In the genomic region with DNA sequence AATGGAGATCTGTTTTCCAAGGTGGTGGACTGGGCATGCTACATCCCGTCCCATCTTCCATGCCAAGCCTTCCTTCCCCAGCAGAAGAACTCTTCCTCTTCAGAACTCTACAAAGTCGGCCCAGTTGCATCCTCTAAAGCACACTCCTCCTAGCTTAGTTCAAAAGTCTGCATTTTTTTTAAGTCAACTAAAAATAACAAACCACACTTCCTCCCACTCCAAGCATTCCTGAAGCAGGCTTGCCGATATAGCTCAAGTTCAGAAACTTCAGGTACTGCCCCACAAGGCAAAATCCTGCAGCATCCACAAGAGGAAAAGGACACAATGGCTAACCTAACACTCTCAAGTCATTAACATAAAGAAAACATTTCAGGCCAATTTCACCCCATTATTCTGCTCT, we compare ENCODE assay signal across 21 mouse cellular contexts. TPM values are rescaled to one million over a fixed set of nuclear protein-coding genes. Genes with fewer than 3 reads are reported as not detected.
A peak's percentile ranks its signal among the peaks of the same experiment; 100 is the strongest.
DNase-seq lines count a peak whose midpoint lies in the region; ATAC-seq and TF ChIP-seq lines count a peak whose summit lies in the region.
"Had no signal": no experiment of that assay in that cellular context is flagged by ENCODE, and none has a peak within 500 bp of the region (broad histone marks: within the 10 kb centered on the region; RNA-seq: fewer than 3 reads in every experiment).

No protein-coding gene starts in this region.

- no peak overlapping the region for H3K4me2 ChIP-seq in hindbrain, embryonic 14.5 days (replicated peaks)
- no peak overlapping the region for H3K4me2 ChIP-seq in hindbrain, embryonic 13.5 days
- peak overlapping the region; percentile 2; the same call in 1 of the 2 replicates for H3K4me2 ChIP-seq in lung, embryonic 15.5 days
- H3K4me2 ChIP-seq in neural tube, embryonic 15.5 days = no peak overlapping the region
- H3K4me2 ChIP-seq in stomach, postnatal 0 days (replicated peaks; ENCODE audit: low read depth) = no peak overlapping the region
- H3K4me2 ChIP-seq: forebrain, embryonic 13.5 days; intestine, embryonic 15.5 days; limb, embryonic 15.5 days; liver, embryonic 15.5 days; midbrain, embryonic 11.5 days had no signal

- no peak overlapping the region for H3K4me3 ChIP-seq in gastrocnemius, adult 2 months
- no peak overlapping the region for H3K4me3 ChIP-seq in hindbrain, embryonic 14.5 days (replicated peaks; ENCODE audit: low read length)
- H3K4me3 ChIP-seq in hindbrain, embryonic 13.5 days = no peak overlapping the region
- H3K4me3 ChIP-seq in lung, embryonic 15.5 days = no peak overlapping the region
- H3K4me3 ChIP-seq in neural tube, embryonic 15.5 days (replicated peaks) = no peak overlapping the region
- H3K4me3 ChIP-seq in stomach, postnatal 0 days (ENCODE audit: low read depth, low read length) = no peak overlapping the region
- H3K4me3 ChIP-seq: forebrain, embryonic 13.5 days; intestine, embryonic 15.5 days; limb, embryonic 15.5 days; liver, embryonic 15.5 days had no signal

- no peak for ATAC-seq in hindbrain, embryonic 14.5 days (ENCODE audit: low FRiP score)
- no peak for ATAC-seq in hindbrain, embryonic 13.5 days (ENCODE audit: low FRiP score)
- ATAC-seq in lung, embryonic 15.5 days (ENCODE audit: borderline replicate concordance, extremely low read depth, low FRiP score, low TSS enrichment) = no peak
- ATAC-seq in neural tube, embryonic 15.5 days (ENCODE audit: low FRiP score) = no peak
- no peak for ATAC-seq in stomach, postnatal 0 days (ENCODE audit: low FRiP score, low TSS enrichment)
- ATAC-seq: CD4-positive, CD25-positive, alpha-beta regulatory T cell, adult 4 months; forebrain, embryonic 13.5 days; hindbrain, embryonic 16.5 days; intestine, embryonic 15.5 days had no signal

- H3K4me1 ChIP-seq in hindbrain, embryonic 14.5 days (replicated peaks; ENCODE audit: control insufficient read depth, insufficient read depth, low read length) = peaks cover 51% of the 10 kb centered on the region
- peaks cover 79% of the 10 kb centered on the region for H3K4me1 ChIP-seq in hindbrain, embryonic 13.5 days (replicated peaks)
- H3K4me1 ChIP-seq in lung, embryonic 15.5 days = peaks cover 79% of the 10 kb centered on the region
- peaks cover 75% of the 10 kb centered on the region for H3K4me1 ChIP-seq in neural tube, embryonic 15.5 days
- no peaks in the 10 kb centered on the region for H3K4me1 ChIP-seq in stomach, postnatal 0 days (replicated peaks; ENCODE audit: control insufficient read depth, insufficient read depth)

- no peak for DNase-seq in gastrocnemius, adult 2 months
- no peak for DNase-seq in gastrocnemius, postnatal 25 days
- no peak for DNase-seq in hindbrain, embryonic 14.5 days (ENCODE audit: low spot score)
- DNase-seq in lung, postnatal 10 days = no peak
- no peak for DNase-seq in stomach, postnatal 0 days (ENCODE audit: low spot score)
- DNase-seq: adrenal gland, postnatal 25 days; gastrocnemius, postnatal 14 days; kidney, postnatal 36 days; retina, postnatal 1 day; right cerebral cortex, postnatal 25 days; spleen, adult 18-20 months had no signal

- 72% methylated on average over 3 of the region's 3 CpGs for WGBS in hindbrain, embryonic 14.5 days
- 63% methylated on average over 3 of the region's 3 CpGs for WGBS in hindbrain, embryonic 13.5 days
- 35% methylated on average over 3 of the region's 3 CpGs for WGBS in lung, embryonic 15.5 days
- whole genome bisulfite sequencing in neural tube, embryonic 15.5 days = 54% methylated on average over 3 of the region's 3 CpGs
- 60% methylated on average over 3 of the region's 3 CpGs for WGBS in stomach, postnatal 0 days

- H3K27me3 ChIP-seq in hindbrain, embryonic 14.5 days (ENCODE audit: control insufficient read depth, insufficient read depth, low read length) = no peaks in the 10 kb centered on the region
- no peaks in the 10 kb centered on the region for H3K27me3 ChIP-seq in hindbrain, embryonic 13.5 days
- H3K27me3 ChIP-seq in lung, embryonic 15.5 days = no peaks in the 10 kb centered on the region
- no peaks in the 10 kb centered on the region for H3K27me3 ChIP-seq in neural tube, embryonic 15.5 days (replicated peaks)
- H3K27me3 ChIP-seq in stomach, postnatal 0 days (ENCODE audit: control insufficient read depth, insufficient read depth, low read length) = no peaks in the 10 kb centered on the region
- H3K27me3 ChIP-seq: forebrain, embryonic 13.5 days; intestine, embryonic 15.5 days; limb, embryonic 15.5 days had no signal

- H3K27ac ChIP-seq in gastrocnemius, adult 2 months = peak overlapping the region; percentile 64
- H3K27ac ChIP-seq in hindbrain, embryonic 14.5 days = peak overlapping the region; percentile 29; the same call in 1 of the 2 replicates
- H3K27ac ChIP-seq in hindbrain, embryonic 13.5 days = no peak overlapping the region
- peak overlapping the region; percentile 43 for H3K27ac ChIP-seq in lung, embryonic 15.5 days
- 0 out of 2 replicates have a peak overlapping the region, but pooled peaks have one; percentile 3 for H3K27ac ChIP-seq in neural tube, embryonic 15.5 days (replicated peaks)
- H3K27ac ChIP-seq in stomach, postnatal 0 days (replicated peaks) = no peak overlapping the region
- H3K27ac ChIP-seq: forebrain, embryonic 13.5 days; intestine, embryonic 15.5 days; limb, embryonic 15.5 days; liver, embryonic 15.5 days had no signal

- no peaks in the 10 kb centered on the region for H3K36me3 ChIP-seq in hindbrain, embryonic 14.5 days (replicated peaks; ENCODE audit: control insufficient read depth, insufficient read depth)
- H3K36me3 ChIP-seq in hindbrain, embryonic 13.5 days = no peaks in the 10 kb centered on the region
- H3K36me3 ChIP-seq in lung, embryonic 15.5 days = no peaks in the 10 kb centered on the region
- H3K36me3 ChIP-seq in neural tube, embryonic 15.5 days = no peaks in the 10 kb centered on the region
- no peaks in the 10 kb centered on the region for H3K36me3 ChIP-seq in stomach, postnatal 0 days (ENCODE audit: control insufficient read depth, insufficient read depth, low read length)
- H3K36me3 ChIP-seq: intestine, embryonic 15.5 days; limb, embryonic 15.5 days; liver, embryonic 15.5 days had no signal

- no peak overlapping the region for H3K9ac ChIP-seq in hindbrain, embryonic 14.5 days
- H3K9ac ChIP-seq in hindbrain, embryonic 13.5 days = no peak overlapping the region
- H3K9ac ChIP-seq in lung, embryonic 15.5 days = no peak overlapping the region
- H3K9ac ChIP-seq in neural tube, embryonic 15.5 days (replicated peaks) = no peak overlapping the region
- H3K9ac ChIP-seq in stomach, postnatal 0 days (ENCODE audit: low read length) = no peak overlapping the region
- H3K9ac ChIP-seq: forebrain, embryonic 13.5 days; intestine, embryonic 15.5 days; limb, embryonic 15.5 days; liver, embryonic 15.5 days had no signal

- no peak for TF ChIP-seq EP300 in stomach, postnatal 0 days (optimal IDR thresholded peaks at IDR 0.05)

- H3K9me3 ChIP-seq in hindbrain, embryonic 14.5 days (ENCODE audit: control insufficient read depth, low read length) = no peaks in the 10 kb centered on the region
- H3K9me3 ChIP-seq in hindbrain, embryonic 13.5 days = no peaks in the 10 kb centered on the region
- H3K9me3 ChIP-seq in lung, embryonic 15.5 days = no peaks in the 10 kb centered on the region
- no peaks in the 10 kb centered on the region for H3K9me3 ChIP-seq in neural tube, embryonic 15.5 days (replicated peaks)
- H3K9me3 ChIP-seq in stomach, postnatal 0 days (ENCODE audit: control insufficient read depth, low read length) = no peaks in the 10 kb centered on the region
- H3K9me3 ChIP-seq: forebrain, embryonic 13.5 days; intestine, embryonic 15.5 days; limb, embryonic 15.5 days; liver, embryonic 15.5 days had no signal

- intact Hi-C loops in gastrocnemius, adult 2 months (cut with DNase I) = no loop called here

- TF ChIP-seq CTCF in gastrocnemius, adult 2 months (IDR thresholded peaks at IDR 0.05) = no peak
- no peak for TF ChIP-seq CTCF in stomach, postnatal 0 days (IDR thresholded peaks at IDR 0.05; ENCODE audit: low read depth)

RNA-seq across cellular contexts. Expression of a gene that starts 4.9 kb away (rescaled TPM):
- total RNA-seq in gastrocnemius, adult 2 months (2021) = 10 to 100 TPM; 35.9 to 43.2 TPM
- 10 to 100 TPM; 32.8 to 39.8 TPM for total RNA-seq in gastrocnemius, postnatal 25 days (2021)
- 113 and 123 TPM in 2 replicates for polyA plus RNA-seq in hindbrain, embryonic 14.5 days (2014; fragmentation: Nextera tagmentation; extraction: Ambion mirVana)
- polyA plus RNA-seq in hindbrain, embryonic 13.5 days (2015; fragmentation: Nextera tagmentation; extraction: Ambion mirVana) = 126 TPM in 2 replicates
- 44.0 and 49.8 TPM in 2 replicates for polyA plus RNA-seq in lung, embryonic 15.5 days (2015; fragmentation: Nextera tagmentation; extraction: Ambion mirVana)
- 98.8 and 118 TPM in 2 replicates for polyA plus RNA-seq in neural tube, embryonic 15.5 days (2015; fragmentation: Nextera tagmentation; extraction: Ambion mirVana)
- 16.8 and 18.3 TPM in 2 replicates for polyA plus RNA-seq in stomach, postnatal 0 days (2015; fragmentation: Nextera tagmentation; extraction: Ambion mirVana)

Comparison
In these comparisons a context has a peak if more than half of its experiments do, and no peak if none do; other contexts are left out.
1. H3K27ac ChIP-seq: peak in gastrocnemius, adult 2 months (single experiment), hindbrain, embryonic 14.5 days (single experiment), lung, embryonic 15.5 days (single experiment) and neural tube, embryonic 15.5 days (single experiment); none in hindbrain, embryonic 13.5 days (single experiment) and stomach, postnatal 0 days (single experiment).